Mouse (Mus musculus) CH12.LX (cell line): ENCODE measurements around the gene Cyfip2. TPM values are rescaled to one million over a fixed set of nuclear protein-coding genes. Genes with fewer than 3 reads are reported as not detected.

Source experiments
- DNase-seq: peaks from one replicate; pipeline ENCODE4 v3.0.0-alpha.2; 2013; ENCODE audit errors: extremely low read depth
- H3K27ac ChIP-seq: 2 replicates; pipeline ENCODE4 v1.5.1; 2012; ENCODE audit warnings: low read depth, mild to moderate bottlenecking, control low read depth, moderate library complexity; ENCODE audit not compliant: insufficient read depth
- H3K27me3 ChIP-seq: replicated peaks from 2 replicates; pipeline ENCODE3; 2012; ENCODE audit warnings: inconsistent platforms
- H3K36me3 ChIP-seq, 2 experiments: replicated peaks in 1 of 2; 2 replicates each; pipeline versions ENCODE3 to v1.6.1; 2012; ENCODE audit warnings: inconsistent platforms in 1 of 2, low read length in 1 of 2, mild to moderate bottlenecking in 1 of 2, mixed read lengths in 1 of 2, moderate library complexity in 1 of 2; ENCODE audit not compliant: control insufficient read depth in 1 of 2, insufficient read depth in 1 of 2
- H3K4me1 ChIP-seq, 2 experiments: 2 replicates each; pipeline ENCODE4 v1.6.1; 2012; ENCODE audit warnings: inconsistent platforms in 1 of 2, moderate library complexity in 1 of 2; ENCODE audit not compliant: insufficient read depth in 2 of 2, control insufficient read depth in 1 of 2
- H3K4me2 ChIP-seq: 2 replicates; pipeline ENCODE4 v1.6.1; 2012; ENCODE audit warnings: low read depth, mild to moderate bottlenecking, control low read depth; ENCODE audit not compliant: poor library complexity, insufficient read depth, severe bottlenecking
- H3K4me3 ChIP-seq, 3 experiments: fragments of 150-350 bp in 1 of 3; sonication (generic) in 1 of 3; replicated peaks in 1 of 3; 2 replicates each; pipeline versions ENCODE3 to v1.5.1; 2011 to 2012; ENCODE audit warnings: low read depth in 2 of 3, low read length in 2 of 3, mild to moderate bottlenecking in 2 of 3, moderate library complexity in 2 of 3, control low read depth in 1 of 3, improper control_type of control experiment in 1 of 3, inconsistent platforms in 1 of 3, mixed read lengths in 1 of 3; ENCODE audit not compliant: poor library complexity in 1 of 3
- H3K79me2 ChIP-seq: replicated peaks from 2 replicates; pipeline ENCODE4 v1.6.1; 2012; ENCODE audit warnings: mild to moderate bottlenecking, moderate library complexity; ENCODE audit not compliant: control insufficient read depth, poor library complexity, insufficient read depth, severe bottlenecking; ENCODE audit errors: extremely low read depth
- H3K9ac ChIP-seq: 2 replicates; pipeline ENCODE4 v1.6.1; 2012; ENCODE audit warnings: low read depth, mild to moderate bottlenecking, control low read depth, moderate library complexity; ENCODE audit not compliant: insufficient read depth
- H3K9me3 ChIP-seq: replicated peaks from 2 replicates; pipeline ENCODE3; 2012; ENCODE audit warnings: low read length, inconsistent platforms, mixed read lengths
- BHLHE40 ChIP-seq: IDR thresholded peaks from 2 replicates; pipeline ENCODE4 v1.6.1; 2011; ENCODE audit warnings: mild to moderate bottlenecking, low read depth, low read length, improper control_type of control experiment
- CHD1 ChIP-seq: IDR thresholded peaks from 2 replicates; pipeline ENCODE4 v1.6.1; 2012; ENCODE audit warnings: low read depth, low read length, improper control_type of control experiment, inconsistent platforms
- CTCF ChIP-seq, 2 experiments: IDR thresholded peaks in 1 of 2; conservative IDR thresholded peaks in 1 of 2; 2 replicates each; pipeline ENCODE4 v1.5.1; 2011 to 2012; ENCODE audit warnings: low read depth in 2 of 2, low read length in 2 of 2, improper control_type of control experiment in 1 of 2, inconsistent platforms in 1 of 2, mild to moderate bottlenecking in 1 of 2, moderate library complexity in 1 of 2
- E2F4 ChIP-seq: IDR thresholded peaks from 2 replicates; pipeline ENCODE4 v1.6.1; 2011; ENCODE audit warnings: low read depth, low read length, improper control_type of control experiment; ENCODE audit not compliant: insufficient replicate concordance
- ELF1 ChIP-seq: IDR thresholded peaks from 2 replicates; pipeline ENCODE4 v1.6.1; 2014; ENCODE audit warnings: low read depth, mild to moderate bottlenecking, inconsistent platforms, low read length, improper control_type of control experiment
- EP300 ChIP-seq: IDR thresholded peaks from 2 replicates; pipeline ENCODE4 v1.6.1; 2011; ENCODE audit warnings: low read length, improper control_type of control experiment
- GABPA ChIP-seq: IDR thresholded peaks from 2 replicates; pipeline ENCODE4 v1.6.1; 2012; ENCODE audit warnings: low read depth, low read length, improper control_type of control experiment, inconsistent platforms; ENCODE audit not compliant: insufficient replicate concordance
- HCFC1 ChIP-seq: IDR thresholded peaks from 2 replicates; pipeline ENCODE4 v1.6.1; 2012; ENCODE audit warnings: low read depth, mild to moderate bottlenecking, inconsistent platforms, low read length, improper control_type of control experiment
- IRF4 ChIP-seq: IDR thresholded peaks from 2 replicates; pipeline ENCODE4 v1.6.1; 2014; ENCODE audit warnings: low read depth, mild to moderate bottlenecking, inconsistent platforms, low read length, improper control_type of control experiment
- JUND ChIP-seq: conservative IDR thresholded peaks from 2 replicates; pipeline ENCODE4 v1.6.1; 2011; ENCODE audit warnings: low read depth, low read length, improper control_type of control experiment
- KAT2A ChIP-seq: IDR thresholded peaks from 2 replicates; pipeline ENCODE4 v1.6.1; 2012; ENCODE audit warnings: low read length, improper control_type of control experiment, inconsistent platforms; ENCODE audit not compliant: insufficient replicate concordance
- MAFK ChIP-seq: IDR thresholded peaks from 2 replicates; pipeline ENCODE4 v1.6.1; 2011; ENCODE audit warnings: low read length, improper control_type of control experiment; ENCODE audit not compliant: insufficient replicate concordance
- MAX ChIP-seq: IDR thresholded peaks from 2 replicates; pipeline ENCODE4 v1.6.1; 2011; ENCODE audit warnings: low read length, improper control_type of control experiment
- MAZ ChIP-seq: IDR thresholded peaks from 2 replicates; pipeline ENCODE4 v1.6.1; 2012; ENCODE audit warnings: low read depth, mild to moderate bottlenecking, inconsistent platforms, low read length, improper control_type of control experiment, moderate library complexity
- MYC ChIP-seq: IDR thresholded peaks from 2 replicates; pipeline ENCODE4 v1.6.1; 2011; ENCODE audit warnings: low read depth, mild to moderate bottlenecking, improper control_type of control experiment, low read length
- NELFE ChIP-seq: IDR thresholded peaks from 2 replicates; pipeline ENCODE4 v1.6.1; 2011; ENCODE audit warnings: low read depth, low read length, improper control_type of control experiment
- NRF1 ChIP-seq: IDR thresholded peaks from 2 replicates; pipeline ENCODE4 v1.6.1; 2014; ENCODE audit warnings: low read depth, mild to moderate bottlenecking, inconsistent platforms, low read length, improper control_type of control experiment, moderate library complexity
- POLR2AphosphoS2 ChIP-seq: IDR thresholded peaks from 2 replicates; pipeline ENCODE4 v1.6.1; 2011; ENCODE audit warnings: low read depth, low read length, improper control_type of control experiment
- RCOR1 ChIP-seq: conservative IDR thresholded peaks from 2 replicates; pipeline ENCODE4 v1.6.1; 2012; ENCODE audit warnings: low read depth, mild to moderate bottlenecking, inconsistent platforms, low read length, improper control_type of control experiment
- SIN3A ChIP-seq: IDR thresholded peaks from 2 replicates; pipeline ENCODE4 v1.6.1; 2012; ENCODE audit warnings: low read length, improper control_type of control experiment, inconsistent platforms
- SMC3 ChIP-seq: IDR thresholded peaks from 2 replicates; pipeline ENCODE4 v1.6.1; 2011; ENCODE audit warnings: low read depth, low read length, improper control_type of control experiment
- USF2 ChIP-seq: conservative IDR thresholded peaks from 2 replicates; pipeline ENCODE4 v1.6.1; 2011; ENCODE audit warnings: low read depth, low read length, improper control_type of control experiment
- ZC3H11A ChIP-seq: IDR thresholded peaks from 2 replicates; pipeline ENCODE4 v1.6.1; 2012; ENCODE audit warnings: low read depth, mild to moderate bottlenecking, inconsistent platforms, low read length, improper control_type of control experiment
- ZKSCAN1 ChIP-seq: IDR thresholded peaks from 2 replicates; pipeline ENCODE4 v1.6.1; 2012; ENCODE audit warnings: low read depth, inconsistent platforms, low read length, improper control_type of control experiment, borderline replicate concordance
- ZMIZ1 ChIP-seq: IDR thresholded peaks from 2 replicates; pipeline ENCODE4 v1.6.1; 2012; ENCODE audit warnings: low read depth, mild to moderate bottlenecking, inconsistent platforms, low read length, improper control_type of control experiment
- dilution Hi-C: fragments of 300-500 bp; cut with MboI; formaldehyde crosslinking; loops from 2 replicates; pipeline ENCODE4 v1.14.3; 2020; ENCODE audit warnings: low sequenced_read_pairs; ENCODE audit not compliant: extremely low pct_unique_long_range_greater_than_20kb, extremely low pct_ligation_motif_present
- in situ Hi-C: fragments of 300-500 bp; cut with MboI; formaldehyde crosslinking; loops from 3 replicates; pipeline ENCODE4 v1.14.3; 2019; ENCODE audit warnings: low sequenced_read_pairs, low pct_ligation_motif_present, low pct_unique_long_range_greater_than_20kb, mixed read lengths
- polyA plus RNA-seq: library from polyadenylated mRNA; unstranded; fragments of >175 nt; gene quantifications from 2 replicates; pipeline ENCODE4 v1.2.1, GENCODE M21; 2012; ENCODE audit warnings: low read depth; ENCODE audit not compliant: insufficient read length
- total RNA-seq, 2 experiments: library from RNA; depleted of rRNA; stranded (reverse); fragments of 300-350 nt in 1 of 2; fragments of >200 nt in 1 of 2; gene quantifications; 2 replicates each; pipeline ENCODE4 v1.2.3; 2012 to 2014

Cyfip2 gene
- total and polyA plus RNA-seq, 3 experiments, result 40.7 to 194 (median 97.6) TPM

DNA sequence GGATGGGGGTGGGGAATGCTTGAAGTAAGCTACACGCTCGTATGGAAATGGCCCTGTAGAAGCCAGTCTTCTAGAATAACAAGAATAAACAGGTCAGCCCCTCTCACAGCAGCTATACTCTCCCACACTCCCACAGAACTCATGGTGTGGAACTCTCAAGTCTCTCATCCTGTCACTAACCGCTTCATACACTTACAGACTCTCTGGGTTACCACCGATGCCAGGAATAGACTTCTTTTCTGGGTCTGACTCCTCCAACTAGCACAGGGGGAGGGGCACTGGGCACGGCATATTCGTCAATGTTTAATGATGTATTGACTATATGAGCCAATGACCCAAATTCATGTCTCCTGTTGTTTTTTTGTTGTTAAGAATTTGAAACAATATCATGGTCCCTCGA, 5.9 kb downstream of the Cyfip2 start (continued):
- TF ChIP-seq ZMIZ1 (no peak), MAZ (no peak), ZKSCAN1 (no peak), MYC (peak; percentile 49; the same call in 1 of the 2 replicates), EP300 (peak; percentile 82), CHD1 (peak; percentile 69), IRF4 (peak; percentile 93), GABPA (no peak), NELFE (0 out of 2 replicates have a peak, but pooled peaks have one; percentile 25), ELF1 (no peak), SIN3A (peak; percentile 80), KAT2A (0 out of 2 replicates have a peak, but pooled peaks have one; percentile 14), HCFC1 (no peak; the same call in 1 of the 2 replicates), NRF1 (no peak), ZC3H11A (no peak), RCOR1 (no peak; the same call in 1 of the 2 replicates)

DNA sequence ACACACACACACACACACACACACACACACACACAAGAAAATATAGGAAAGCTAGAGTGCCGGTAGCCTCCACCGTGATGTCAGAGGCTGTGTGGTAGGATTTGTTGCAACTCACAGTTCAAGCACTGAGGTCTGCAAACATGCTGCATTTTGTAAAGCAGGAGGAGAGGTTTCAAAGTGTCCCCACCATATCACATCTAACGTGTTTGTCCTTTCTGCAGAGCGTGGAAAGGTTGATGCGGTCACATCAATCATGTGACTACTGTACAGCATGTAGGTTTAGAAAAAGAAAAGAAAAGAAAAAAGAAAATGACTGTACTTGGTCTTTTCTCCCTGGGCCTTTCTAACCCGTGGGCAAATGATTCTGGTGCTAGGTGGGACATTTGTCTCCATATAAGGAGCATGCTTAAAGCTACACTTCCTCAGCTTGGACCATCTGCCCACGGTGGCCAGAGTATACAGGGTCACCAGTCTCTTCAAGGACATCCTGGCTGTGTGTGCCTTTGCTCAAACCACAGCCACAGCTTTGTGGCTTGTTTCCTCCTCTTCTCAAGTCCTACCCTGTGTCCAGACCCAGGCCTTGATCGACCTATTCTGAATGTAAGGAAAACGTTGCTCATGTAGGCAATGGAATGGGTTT, 6.7 kb downstream of the Cyfip2 start:
- peak overlapping the region; percentile 34 to 50 (median 41) for H3K4me3 ChIP-seq
- H3K79me2 ChIP-seq, result peaks cover 89% of the 10 kb centered on the region
- H3K36me3 ChIP-seq, result peaks cover 16 to 48% of the 10 kb centered on the region in 2 experiments
- H3K4me1 ChIP-seq, result peaks cover 26 to 57% of the 10 kb centered on the region in 2 experiments
- H3K27ac ChIP-seq, result peak overlapping the region; percentile 97
- in situ Hi-C loops, result loop anchor here (5.0 kb wide), 2 partner anchors 41 to 131 kb away; partner anchors contain the start of gene Med7
- DNase-seq, result no peak
- H3K9ac ChIP-seq, result peak overlapping the region; percentile 90
- no peaks in the 10 kb centered on the region for H3K9me3 ChIP-seq
- no peaks in the 10 kb centered on the region for H3K27me3 ChIP-seq
- peak overlapping the region; percentile 85 for H3K4me2 ChIP-seq
- TF ChIP-seq EP300 (peak; percentile 11; the same call in 1 of the 2 replicates), USF2 (peak; percentile 20), SMC3 (no peak), CHD1 (peak; percentile 30), BHLHE40 (peak; percentile 65), SIN3A (peak; percentile 46), E2F4 (no peak), CTCF (conservative IDR thresholded peaks at IDR 0.05 in 1 of 2, IDR thresholded peaks at IDR 0.05 in 1 of 2; ENCODE audit: low read depth in 2 of 2, low read length in 2 of 2) (no peak), POLR2AphosphoS2 (no peak; the same call in 1 of the 2 replicates), MAX (0 out of 2 replicates have a peak, but pooled peaks have one; percentile 54), ZMIZ1 (0 out of 2 replicates have a peak, but pooled peaks have one; percentile 6), MAFK (no peak), JUND (no peak), MAZ (no peak), HCFC1 (no peak), NRF1 (0 out of 2 replicates have a peak, but pooled peaks have one; percentile 7), MYC (peak; percentile 17; the same call in 1 of the 2 replicates)
- dilution Hi-C loops, result no loop called here
